Mouse (Mus musculus) embryonic stem cell, embryonic (primary cell): ENCODE measurements around the gene Plcz1.

Source experiments
- CTCF ChIA-PET, 4 experiments: fragments of 300-600 bp in 2 of 4; fragments of 350-600 bp in 2 of 4; sonication (Branson Sonifier 250); formaldehyde crosslinking; loops; one replicate each; lab custom pipeline; 2022; ENCODE audit warnings: inconsistent platforms in 2 of 4; lab: Charles Lee
- POLR2A ChIA-PET, 4 experiments: fragments of 300-600 bp in 2 of 4; fragments of 350-600 bp in 2 of 4; sonication (Branson Sonifier 250); formaldehyde crosslinking; loops; one replicate each; lab custom pipeline; 2022; ENCODE audit warnings: antibody characterized with exemption in 4 of 4, inconsistent platforms in 1 of 4; lab: Charles Lee

The Plcz1 gene

DNA sequence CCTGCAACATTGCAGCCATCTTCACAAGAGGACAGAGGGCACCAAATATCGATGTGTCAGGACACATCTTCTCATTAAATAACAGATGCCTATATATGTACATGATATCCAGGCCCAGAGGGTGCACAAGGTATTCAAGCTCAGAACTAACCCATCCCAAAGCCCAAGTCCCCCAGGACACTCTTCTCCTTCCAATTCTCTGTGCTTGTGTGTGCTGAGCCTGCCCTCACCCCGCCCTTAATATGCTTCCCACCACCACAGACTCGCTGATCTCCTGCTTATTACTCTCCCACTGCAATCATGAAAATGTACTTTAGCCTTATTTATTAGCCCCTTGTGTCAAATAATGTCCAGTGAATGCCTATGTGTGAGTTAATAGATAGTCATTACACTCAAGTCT, 76.4 kb downstream of the Plcz1 start:
- ChIA-PET POLR2A (no interaction called here), CTCF (no interaction called here)

DNA sequence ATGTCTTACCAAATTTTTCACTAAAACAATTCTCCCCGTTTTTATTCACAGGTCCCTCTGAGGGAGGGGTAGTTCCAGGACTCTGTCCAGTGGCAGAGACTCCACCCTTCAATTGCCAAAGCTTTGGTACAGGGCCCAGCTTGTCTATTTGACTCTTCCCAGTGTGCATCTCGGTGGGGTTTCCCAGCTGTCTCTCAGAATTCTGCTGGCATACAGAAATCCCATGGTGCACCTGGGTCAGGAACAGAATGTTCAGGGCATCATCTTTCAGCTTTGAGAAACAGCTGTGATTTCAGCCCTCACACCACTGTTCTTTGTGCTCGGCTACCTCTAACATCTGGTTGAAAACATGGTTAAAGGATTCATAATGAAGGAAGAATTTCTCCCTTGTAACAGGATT, 77.5 kb downstream of the Plcz1 start:
- ChIA-PET CTCF (interaction anchor here in 1 of 4 experiments (0.6 kb wide), 1 partner anchor 293 kb away, joined by 8 read pairs; no protein-coding TSS in a partner anchor), POLR2A (interaction anchor here in 1 of 4 experiments (0.8 to 1.8 kb wide), 2 partner anchors 9 to 12 kb away, joined by 3 to 6 read pairs; no protein-coding TSS in a partner anchor)

- CTCF ChIA-PET = no interaction called here
- POLR2A ChIA-PET = interaction anchor here in 1 of 4 experiments (0.9 kb wide), 1 partner anchor 11 kb away, joined by 3 read pairs; no protein-coding TSS in a partner anchor
These were observed 83.6 kb downstream of the Plcz1 start for GRCm38 (mm10) chr6:139957531-139958241.

DNA sequence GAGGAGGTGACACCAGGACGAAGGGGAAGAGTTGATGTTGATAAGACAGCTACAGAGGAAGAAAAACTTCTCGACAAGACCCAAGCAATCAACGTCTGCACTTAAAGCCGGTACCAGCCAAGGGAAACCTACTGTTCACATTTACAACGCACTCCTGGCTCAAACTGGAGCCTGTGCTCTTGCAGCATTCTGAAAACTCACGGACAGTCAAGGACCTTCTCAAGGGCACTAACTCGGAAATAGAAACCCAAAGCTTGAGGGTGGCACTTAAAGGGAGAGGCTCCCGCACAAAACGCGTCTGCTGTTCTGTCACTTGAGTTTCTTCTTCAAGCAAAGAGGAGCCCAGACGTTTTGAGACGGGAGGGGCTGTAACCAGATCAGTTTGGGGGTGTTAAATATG, 87.7 kb downstream of the Plcz1 start:
- ChIA-PET POLR2A (no interaction called here), CTCF (no interaction called here)

GRCm38 (mm10) chr6:139947106-139947879, 94.0 kb downstream of the Plcz1 start:
- POLR2A ChIA-PET = no interaction called here
- CTCF ChIA-PET = no interaction called here
